Mouse (Mus musculus): ENCODE data around the gene Cd164l2.

Gene Cd164l2

DNA sequence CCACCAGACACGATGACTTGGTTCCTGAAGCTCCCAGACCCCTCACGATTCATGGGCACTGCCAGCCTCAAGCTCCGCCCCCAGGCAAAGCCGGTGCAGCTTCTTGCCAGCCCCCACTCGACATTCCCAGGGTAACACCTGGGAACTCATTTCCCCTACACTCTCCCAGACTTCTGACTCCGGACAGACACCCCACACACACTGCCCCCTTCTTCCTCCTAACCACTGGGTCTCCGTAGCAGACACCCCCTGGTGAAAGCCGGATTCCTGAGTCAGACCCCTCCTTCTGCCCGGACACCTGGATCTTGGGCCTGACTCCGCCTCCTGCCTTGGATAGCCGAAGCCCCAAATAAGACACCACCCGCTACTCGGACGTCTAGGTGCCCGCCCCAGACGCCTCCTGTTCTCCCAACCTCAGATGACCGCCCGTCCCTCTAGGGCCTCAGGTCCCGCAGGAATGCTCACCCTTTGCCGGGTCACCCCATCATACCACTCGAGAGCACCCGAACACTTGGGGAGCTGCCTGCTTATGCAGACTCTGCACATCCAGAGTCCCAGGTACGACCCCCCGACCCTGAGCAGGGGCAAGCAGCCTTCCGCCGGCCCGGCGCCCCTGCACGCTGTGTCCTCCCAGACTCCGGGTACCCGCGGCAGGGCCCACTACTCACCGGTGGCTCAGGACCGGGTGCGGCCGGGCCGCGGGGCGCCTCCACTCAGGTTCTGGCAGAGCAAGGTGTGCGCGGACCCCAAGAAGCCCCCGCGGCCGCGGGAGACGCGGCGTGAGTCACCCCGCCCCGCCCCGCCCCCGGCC lies at the start of gene Cd164l2, which contains the start of gene Gpr3:
Gene Cd164l2 (plus strand): TSS at position 381 of the 811 bp plus-strand sequence.
Gene Gpr3 (minus strand): TSS at position 786 of the 811 bp plus-strand sequence.
- DNase-seq (ENCODE audit: low spot score), result no peak

GRCm38 (mm10) chr4:133162196-133162595 lies 49.7 kb upstream of the Cd164l2 start:
- DNase-seq (ENCODE audit: low spot score), result no peak

- no peak for DNase-seq (ENCODE audit: low spot score)
Measured at GRCm38 (mm10) chr4:133166773-133167172, 45.2 kb upstream of the Cd164l2 start.

DNA sequence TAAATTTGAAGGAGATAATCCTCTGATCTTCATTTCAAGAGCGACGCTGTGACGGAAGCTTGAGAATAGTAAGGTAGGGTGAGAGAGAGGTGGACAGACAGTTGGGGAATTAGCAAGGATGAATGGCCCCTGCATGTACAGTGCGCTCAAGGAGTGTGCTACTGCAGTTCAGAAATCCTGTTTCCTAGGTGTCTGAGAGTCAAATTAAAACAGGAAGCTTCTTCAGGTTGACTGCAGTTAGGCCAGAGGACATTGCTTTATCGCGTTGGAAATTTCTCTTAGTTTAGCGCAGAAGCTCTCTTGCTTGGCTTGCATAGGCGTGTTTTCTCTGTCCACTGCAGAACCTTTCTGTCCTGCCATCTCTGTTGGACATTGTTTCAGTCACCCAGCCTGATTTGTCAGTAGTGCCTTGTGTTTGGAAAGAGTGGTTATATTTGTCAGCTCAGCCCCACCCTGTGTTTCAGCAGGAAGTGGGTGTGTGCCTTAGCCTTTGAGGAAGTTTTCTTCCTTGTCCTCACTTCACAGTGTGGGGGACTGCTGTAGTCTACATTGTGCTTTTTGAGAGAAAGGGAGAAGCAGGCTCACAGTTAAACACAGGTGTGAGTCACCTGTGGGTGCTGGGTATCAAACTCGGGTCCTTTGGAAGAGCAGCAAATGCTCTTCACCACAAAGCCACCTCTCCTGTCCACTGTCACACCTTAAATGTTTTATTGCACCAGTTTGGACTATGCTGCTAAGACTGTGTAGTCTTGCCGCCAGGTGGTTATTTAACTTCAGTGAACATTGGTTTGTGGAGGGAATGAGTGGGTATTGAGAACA lies 42.5 kb upstream of the Cd164l2 start:
- no peak for DNase-seq (ENCODE audit: low spot score)

DNA sequence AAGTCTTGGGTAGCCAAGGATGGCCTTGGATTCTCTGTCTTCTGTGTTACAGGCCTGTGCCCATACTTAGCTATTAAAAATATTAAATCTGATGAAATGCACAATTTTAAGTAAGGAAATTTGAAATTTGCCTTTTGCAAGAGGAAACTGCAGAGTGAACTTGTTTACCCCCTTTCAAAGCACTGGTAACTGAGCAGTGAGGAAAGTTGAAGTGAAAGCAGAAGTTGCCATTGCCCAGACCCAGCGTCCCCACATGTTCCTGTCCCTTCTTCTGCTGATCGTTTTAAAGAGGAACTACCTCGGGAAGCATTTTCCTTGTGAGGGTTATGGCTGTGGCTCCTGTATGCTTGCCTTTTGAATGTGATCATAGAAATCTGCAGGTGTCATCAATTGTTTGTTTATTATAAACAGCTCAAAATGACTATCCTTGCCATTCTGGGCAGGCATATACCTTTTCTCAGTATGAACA lies 41.8 kb upstream of the Cd164l2 start:
- no peak for DNase-seq (ENCODE audit: low spot score)

- DNase-seq (ENCODE audit: low spot score), result no peak
Measured at GRCm38 (mm10) chr4:133170616-133171015, 41.3 kb upstream of the Cd164l2 start.

DNA sequence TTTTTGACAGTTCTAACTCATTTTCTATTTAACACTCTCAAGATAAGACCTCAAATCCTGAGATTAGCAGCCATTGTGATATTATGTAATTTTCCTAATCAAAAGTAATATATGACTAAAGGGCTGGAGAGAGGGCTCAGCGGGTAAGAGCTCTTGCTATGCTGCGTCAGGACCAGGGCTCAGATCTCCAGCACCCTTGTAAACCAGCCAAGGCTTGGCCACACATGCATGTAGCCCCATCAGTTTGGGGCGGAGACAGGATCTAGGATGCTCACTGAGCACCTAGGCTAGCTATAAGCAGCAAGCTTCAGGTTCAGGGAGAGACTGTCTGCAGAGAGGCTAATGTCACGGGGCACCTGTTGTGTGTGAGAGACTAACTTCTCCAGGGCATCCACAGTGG lies 39.5 kb upstream of the Cd164l2 start:
- no peak for DNase-seq (ENCODE audit: low spot score)

DNA sequence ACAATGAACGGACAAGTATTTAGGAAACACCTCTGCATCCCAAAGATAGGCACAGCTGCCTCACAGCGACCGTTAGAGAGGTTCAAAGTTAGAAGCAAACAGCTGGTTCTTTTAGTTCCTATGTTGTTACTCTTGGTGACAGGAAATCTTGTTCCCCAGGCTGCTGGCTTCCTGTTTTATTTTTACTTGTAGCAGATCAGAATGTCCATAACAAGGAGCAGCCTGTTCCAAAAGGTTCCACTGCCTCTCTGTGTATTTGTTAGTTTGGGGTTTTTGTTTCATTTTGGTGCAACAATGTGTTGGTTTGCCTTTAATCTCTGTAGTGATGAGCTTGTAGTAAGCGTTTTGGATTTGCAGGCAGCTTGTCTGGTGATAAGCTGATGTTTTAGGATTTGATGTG lies 37.6 kb upstream of the Cd164l2 start:
- DNase-seq (ENCODE audit: low spot score), result no peak

DNA sequence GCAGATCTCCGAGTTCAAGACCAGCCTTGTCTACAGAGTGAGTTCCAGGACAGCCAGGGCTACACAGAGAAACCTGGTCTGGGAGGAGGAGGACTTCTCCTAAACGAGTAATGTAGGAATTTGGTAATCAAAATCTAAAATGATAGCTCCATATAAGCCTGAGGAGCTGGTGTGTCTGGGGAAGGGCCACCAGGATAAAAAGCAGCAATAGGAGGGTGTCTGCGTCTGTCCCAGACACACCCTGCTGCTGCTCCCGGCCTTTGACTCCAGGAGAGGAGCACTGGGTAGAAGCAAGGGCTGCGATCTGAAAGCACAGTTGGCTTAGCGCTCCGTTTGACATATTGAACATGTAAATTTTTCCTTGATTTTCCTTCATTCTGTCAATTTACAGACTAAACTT lies 36.7 kb upstream of the Cd164l2 start:
- no peak for DNase-seq (ENCODE audit: low spot score)

DNA sequence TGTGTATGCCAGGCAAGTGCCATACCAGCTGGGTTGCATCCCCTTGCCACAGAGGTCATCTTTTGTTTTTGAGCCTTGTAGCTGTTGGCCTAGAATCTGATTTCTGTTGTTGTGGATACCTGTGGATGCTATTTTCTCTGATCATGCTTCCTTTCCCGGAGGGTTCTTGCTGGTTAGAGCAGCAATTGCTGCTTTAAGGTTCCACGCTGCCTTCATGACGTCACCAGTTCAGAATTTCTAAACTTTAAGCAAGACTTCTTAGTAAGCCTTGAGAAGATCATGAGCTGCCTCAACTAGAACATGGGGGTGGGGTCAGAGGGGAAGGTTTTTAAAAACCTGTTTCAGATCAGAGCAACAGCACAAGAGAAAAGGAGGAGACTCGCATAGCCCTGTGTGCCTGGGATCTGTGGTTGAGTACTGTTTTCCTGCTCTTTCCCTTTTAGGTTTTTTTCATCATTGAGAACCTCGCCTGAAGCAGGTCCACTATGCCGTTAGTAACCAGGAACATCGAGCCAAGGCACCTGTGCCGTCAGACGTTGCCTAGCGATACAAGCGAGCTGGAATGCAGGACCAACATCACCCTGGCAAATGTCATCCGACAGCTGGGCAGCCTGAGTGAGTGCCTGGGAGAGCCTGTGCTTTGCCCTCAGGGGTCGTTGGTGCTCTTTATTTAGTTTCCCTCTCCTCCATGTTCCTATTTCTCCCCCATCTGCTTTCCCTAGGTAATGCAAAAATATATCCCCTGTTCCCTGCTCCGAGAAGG lies 35.8 kb upstream of the Cd164l2 start:
- DNase-seq (ENCODE audit: low spot score), result no peak

DNA sequence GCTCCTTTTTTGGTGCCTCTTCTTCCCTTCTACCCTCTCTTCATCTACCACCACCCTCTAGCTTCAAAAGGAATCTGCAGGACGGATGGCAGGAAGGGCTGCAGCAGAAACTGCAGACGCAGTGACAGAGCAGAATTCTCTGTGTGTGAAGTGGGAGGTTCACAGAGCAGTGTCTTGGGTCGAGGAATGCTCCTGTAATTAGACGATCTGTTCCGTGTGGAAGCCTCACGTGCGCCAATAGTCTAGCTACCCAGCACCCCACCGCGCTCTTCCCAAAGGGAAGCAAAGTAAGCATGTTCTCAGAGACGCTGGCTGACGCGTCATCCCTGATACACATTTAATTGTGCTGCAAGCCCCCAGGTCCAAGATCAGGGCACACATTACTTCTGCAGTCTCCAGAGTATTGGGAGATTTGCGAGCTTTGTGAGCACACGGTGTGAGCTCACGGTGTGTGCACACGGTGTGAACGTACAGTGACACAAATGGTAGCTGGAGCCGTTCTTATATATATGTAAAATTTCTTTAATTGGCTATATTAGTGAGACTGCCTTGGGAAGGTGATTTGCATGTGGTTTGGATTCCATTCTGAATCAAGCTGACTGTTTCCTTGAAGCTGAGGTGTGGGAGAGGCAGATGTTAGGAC lies 35.0 kb upstream of the Cd164l2 start:
- DNase-seq (ENCODE audit: low spot score), result no peak

DNA sequence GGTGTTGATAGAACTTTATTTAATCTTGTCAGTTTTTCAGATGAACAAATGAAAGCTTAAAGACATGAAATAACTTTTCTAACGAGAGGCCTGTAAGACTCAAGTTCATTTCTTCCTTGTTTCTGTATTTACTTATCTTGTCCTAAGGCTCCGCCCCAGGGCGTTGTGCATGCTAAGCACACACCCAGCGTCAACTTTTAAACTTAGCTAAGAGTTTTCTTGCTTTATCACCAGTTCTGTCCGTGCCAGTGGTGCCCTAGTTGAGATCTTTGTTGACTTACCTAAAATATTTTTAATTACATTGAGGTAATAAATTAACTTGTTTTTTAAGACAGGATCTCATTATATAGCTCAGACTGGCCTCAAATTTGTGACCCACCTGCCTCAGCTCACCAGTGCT lies 33.6 kb upstream of the Cd164l2 start:
- DNase-seq (ENCODE audit: low spot score), result no peak

DNA sequence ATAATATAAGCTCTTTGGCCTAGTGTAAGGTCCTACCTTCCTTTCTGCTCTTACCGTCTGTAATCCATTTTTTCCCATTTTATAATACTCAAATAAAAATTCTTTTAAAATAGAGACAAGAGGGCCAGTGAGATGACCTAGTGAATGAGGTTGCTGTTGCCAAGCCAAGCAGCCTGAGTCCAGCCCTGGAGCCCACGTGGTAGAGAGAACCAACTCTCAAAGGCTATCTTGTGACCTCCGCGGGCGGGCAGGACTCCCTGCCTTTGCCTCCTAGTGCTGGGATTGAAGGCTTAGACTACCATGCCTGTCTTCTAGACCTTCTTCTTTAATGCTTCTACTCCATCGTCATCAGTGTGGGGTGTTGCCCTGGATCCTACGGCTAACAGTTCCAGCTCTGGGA lies 32.7 kb upstream of the Cd164l2 start:
- no peak for DNase-seq (ENCODE audit: low spot score)

GRCm38 (mm10) chr4:133182439-133183033 lies 29.4 kb upstream of the Cd164l2 start:
- no peak for DNase-seq (ENCODE audit: low spot score)

- no peak for DNase-seq (ENCODE audit: low spot score)
Measured at GRCm38 (mm10) chr4:133184031-133184897, 27.7 kb upstream of the Cd164l2 start.

DNA sequence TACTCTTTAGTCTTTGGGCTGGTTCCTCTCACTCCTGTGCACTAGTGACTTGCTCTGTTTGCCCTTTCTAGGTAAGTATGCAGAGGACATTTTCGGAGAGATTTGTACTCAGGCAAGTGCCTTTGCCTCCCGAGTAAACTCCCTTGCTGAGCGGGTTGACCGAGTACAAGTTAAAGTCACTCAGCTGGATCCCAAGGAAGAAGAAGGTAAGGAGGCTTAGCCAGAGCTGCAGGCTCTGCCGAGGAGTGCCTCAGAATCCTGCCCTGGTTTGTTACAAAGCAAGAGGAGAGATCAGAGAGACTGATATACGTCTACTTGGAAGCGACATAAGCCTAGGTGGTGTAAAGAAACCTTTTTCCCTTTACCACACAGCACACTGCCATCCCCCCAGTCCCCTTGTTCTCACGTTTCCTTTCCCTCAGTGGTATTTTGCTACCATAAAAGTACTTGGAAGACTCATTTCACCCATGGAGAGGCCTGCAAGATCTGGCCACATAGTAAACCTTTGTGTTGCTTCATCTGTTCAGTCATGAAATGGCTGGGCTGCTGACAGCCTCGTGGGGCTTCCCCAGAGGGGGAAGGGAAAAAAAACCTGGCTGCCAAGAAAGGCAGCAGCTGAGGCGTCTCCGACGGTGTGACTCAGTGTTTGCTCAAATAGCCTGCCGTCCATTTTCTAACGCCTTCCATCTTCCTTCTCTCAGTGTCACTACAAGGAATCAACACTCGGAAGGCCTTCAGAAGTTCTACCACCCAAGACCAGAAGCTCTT lies 26.8 kb upstream of the Cd164l2 start:
- DNase-seq (ENCODE audit: low spot score), result no peak

DNA sequence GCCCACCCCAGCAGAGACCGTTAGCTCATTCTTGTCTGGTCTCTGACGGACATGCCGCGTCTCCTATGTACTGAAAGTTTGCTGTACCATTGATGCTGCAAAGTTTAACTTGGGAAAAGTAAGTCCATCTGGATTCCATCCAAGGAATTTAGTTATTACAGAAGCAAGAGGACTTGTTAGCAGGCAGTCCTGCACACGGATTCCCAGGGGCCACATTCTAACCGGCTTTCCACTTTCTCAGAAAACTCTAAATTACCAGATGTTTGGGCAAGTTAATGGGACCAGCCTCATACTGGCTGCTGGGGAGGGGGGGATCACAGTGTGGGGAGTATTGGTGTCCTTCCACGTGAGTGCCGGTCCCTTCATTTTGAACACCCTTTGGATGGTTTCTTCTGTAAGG lies 26.0 kb upstream of the Cd164l2 start:
- DNase-seq (ENCODE audit: low spot score), result no peak

DNA sequence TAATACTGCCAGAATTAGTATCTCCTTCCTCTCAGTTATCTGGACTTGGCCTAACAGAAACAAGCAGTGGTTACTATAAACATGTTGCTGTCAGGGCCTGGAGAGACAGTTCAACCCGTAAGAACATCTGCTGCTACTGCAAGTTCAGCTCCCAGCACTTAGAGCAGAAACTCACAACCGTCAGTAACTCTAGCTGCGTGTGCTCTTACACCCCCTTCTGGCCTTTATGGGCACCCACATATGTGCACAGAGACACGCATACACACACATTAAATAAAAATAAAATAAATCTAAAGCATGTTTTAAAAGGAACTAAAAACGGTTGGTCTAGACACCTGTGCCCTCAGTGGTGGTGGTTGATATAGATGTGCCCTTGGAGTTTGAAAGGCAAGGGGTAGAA lies 25.1 kb upstream of the Cd164l2 start:
- DNase-seq (ENCODE audit: low spot score), result no peak

DNA sequence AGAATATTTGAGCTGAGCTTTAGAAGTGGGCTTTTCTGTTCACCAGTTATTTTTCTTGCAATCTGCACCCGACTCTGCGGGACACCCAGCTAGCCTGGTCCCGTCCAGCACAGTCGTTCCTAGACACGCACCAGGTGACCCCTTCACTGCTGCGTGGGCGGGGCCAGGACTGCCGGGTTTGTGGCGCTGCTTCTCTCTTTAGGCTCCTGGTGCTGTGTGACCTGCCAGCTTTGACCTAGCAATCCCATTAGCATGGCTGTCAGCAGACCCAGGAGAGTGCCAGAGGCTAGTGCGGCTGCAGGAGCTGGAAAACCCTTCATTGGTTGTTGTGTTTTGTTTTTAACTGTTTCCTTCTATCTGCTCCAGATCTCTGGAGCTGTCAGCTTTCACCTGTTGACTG lies 22.5 kb upstream of the Cd164l2 start:
- no peak for DNase-seq (ENCODE audit: low spot score)

- DNase-seq (ENCODE audit: low spot score), result no peak
Measured at GRCm38 (mm10) chr4:133194482-133194881, 17.4 kb upstream of the Cd164l2 start.

Data from ovary, postnatal 14 days (tissue).